Mouse (Mus musculus): ENCODE results near the gene Ccdc33.

DNA sequence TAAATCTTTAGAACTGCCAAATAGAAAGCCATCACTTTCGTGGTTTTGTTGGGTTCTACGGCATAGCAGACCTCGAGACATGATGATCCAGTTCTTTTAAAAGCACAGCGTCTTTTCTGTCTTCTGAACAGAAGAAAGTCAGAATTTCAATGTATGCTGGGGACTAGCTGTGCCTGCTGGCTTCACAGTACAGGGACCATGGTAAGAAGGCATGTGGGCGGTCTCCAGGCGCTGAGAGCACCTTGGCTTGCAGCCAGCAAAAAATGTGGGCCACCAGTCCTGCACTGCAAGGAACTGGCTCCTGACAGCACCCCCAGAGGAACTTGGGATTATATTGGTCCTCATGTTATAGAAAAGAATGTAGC, 51.9 kb downstream of the Ccdc33 start:
- no peak for TF ChIP-seq MAFK (IDR thresholded peaks at IDR 0.05; ENCODE audit: insufficient read depth, low read depth, low read length)
- TF ChIP-seq ZNF384 (IDR thresholded peaks at IDR 0.05; ENCODE audit: low read depth, low read length) = no peak
- no peak for TF ChIP-seq CHD2 (IDR thresholded peaks at IDR 0.05; ENCODE audit: low read depth, low read length)
